Mouse (Mus musculus) layer of hippocampus, postnatal 14 days (tissue): Measurements from ENCODE around the gene H2-Oa. TPM values are rescaled to one million over a fixed set of nuclear protein-coding genes. Genes with fewer than 3 reads are reported as not detected.

Experiments used
- DNase-seq, 2 experiments: peaks; one replicate each; pipeline ENCODE4 v3.0.0; 2021 to 2022; ENCODE audit warnings: low spot score in 2 of 2, mixed read lengths in 1 of 2
- total RNA-seq, 2 experiments: library from RNA; stranded (reverse); gene quantifications; 2 replicates each; pipeline ENCODE4 v1.2.3; 2021

H2-Oa gene
- total RNA-seq, 2 experiments from 2014 or later = not detected

DNA sequence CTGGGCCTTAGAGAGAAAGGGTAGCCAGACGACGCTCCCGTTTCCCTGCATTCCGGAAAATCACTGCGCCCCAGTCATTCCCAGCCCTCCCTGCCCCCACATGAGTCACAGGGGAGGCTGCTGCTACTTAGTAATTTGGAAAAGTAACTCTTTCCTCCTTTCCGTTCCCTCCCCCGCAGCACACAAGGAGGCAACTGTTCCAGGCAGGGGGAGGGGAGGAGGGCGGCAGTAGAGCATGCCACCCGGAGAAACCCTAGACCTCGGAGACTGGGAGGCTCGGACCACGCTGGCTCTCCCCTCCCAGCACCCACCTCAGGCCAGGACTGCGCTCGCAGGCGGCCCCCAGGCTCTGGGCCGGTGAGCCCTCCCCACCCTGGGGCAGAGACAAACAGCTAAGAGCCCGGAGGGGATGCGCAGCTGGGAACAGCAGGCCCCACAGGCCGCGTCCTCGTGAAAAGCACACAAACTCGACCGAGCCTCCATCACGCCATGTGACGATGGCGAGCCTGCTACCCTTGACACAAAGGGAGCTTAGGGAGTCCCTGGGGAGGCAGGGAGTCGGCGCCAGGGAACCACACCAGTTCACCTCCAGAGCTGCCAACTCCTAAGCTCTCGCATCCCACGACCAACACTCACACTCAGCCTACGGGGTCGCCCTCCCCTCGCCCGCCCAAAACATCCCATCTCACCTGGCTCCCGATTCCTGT is 29.2 kb downstream of the H2-Oa start:
- DNase-seq = peak; percentile 86 to 91

- peak in 1 of 2 experiments; percentile 73 for DNase-seq
Observed at GRCm38 (mm10) chr17:34121879-34122187, 29.7 kb downstream of the H2-Oa start.

DNA sequence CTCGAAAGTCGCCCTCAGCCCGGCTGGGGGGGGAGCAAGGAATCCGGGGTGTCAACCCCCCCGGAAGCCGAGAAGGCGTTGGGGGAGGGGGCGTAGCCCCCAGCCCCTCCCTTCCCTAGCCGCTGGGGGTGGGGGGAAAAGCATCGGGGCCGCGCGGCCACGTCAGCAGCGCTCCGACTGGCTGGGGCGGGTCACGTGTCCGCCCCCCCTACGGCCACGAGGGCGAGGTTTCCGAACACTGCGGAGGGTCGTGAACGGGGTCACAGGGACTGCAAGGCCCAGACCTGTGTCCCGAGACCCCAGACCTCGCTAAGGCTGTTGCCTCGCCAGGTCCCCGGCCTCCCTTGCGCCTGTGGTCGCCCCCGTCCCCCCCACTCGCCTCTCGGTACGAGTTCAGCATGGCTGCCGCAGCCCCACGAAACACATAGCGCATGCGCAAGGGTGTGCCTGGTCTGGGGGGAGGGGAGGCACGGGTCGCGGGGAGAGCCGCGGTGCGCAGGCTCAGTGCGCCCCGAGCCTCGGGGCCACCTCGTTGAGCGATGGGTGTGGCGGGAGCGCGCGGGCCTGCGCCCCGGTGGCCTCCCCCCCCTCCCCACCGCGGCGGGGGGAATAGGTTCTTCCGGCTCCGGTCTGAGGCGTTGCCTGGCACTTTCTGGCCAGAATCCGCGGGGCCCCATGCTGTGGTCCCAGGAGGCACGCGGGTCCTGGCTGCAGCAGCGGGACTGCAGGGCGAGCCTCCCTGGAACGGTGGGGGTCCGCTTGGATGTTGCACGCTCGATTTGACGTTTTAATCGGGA is 30.2 kb downstream of the H2-Oa start, which contains the start of gene Brd2:
TSS of gene Brd2 (minus strand) at position 447 of the 797 bp plus-strand sequence.
- peak; percentile 97 to 99 for DNase-seq

DNA sequence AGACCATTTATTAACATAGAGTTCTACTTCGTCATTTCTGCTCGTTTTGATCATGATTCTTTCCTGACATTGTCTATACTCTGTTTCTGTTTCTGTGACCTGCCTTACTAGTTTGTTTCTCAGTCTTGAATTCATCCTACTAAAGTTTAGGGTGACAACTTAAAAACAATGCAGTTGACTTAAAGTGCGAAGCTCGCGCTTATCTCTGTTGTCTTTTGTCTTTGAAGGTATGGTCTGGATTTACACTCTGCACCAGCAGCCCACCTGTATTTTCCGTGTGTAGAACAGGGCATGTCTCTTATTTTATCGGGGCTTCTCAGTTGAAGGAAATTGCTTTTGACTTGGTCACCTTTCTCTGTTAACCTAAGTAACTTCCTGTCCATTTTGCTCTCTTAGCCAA is 31.0 kb downstream of the H2-Oa start:
- DNase-seq = no peak

GRCm38 (mm10) chr17:34123518-34123917 is 31.4 kb downstream of the H2-Oa start:
- DNase-seq = no peak

- no peak for DNase-seq
Observed at GRCm38 (mm10) chr17:34124649-34125048, 32.5 kb downstream of the H2-Oa start.

DNA sequence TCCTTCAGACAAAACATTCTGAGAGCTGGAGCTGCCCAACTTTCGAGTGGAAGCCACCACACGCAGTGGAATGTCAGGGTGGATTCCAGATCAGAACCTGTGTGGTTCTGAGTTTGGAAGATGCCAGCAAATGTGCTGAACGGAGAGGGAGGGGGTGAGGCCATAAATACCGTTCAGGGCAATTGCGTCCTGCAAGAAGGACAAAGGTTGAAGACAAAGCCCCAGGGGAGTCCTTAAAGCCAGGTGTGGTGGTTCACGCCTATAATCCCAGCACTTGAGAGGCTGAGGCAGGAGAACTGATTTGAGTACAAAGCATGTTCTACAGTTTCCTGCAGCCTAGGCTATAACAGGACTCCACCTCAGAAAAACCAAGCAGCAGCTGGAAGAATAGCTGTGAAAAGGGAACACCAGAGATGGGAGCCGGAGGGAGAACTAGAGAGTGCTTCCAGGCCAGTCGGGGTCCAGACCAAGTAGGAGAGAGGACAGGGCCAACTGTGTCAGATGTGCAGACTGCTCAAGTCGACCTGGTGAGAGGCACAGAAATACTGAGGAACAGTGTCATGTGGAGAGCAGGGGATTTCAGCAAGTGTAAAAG is 34.8 kb downstream of the H2-Oa start:
- no peak for DNase-seq

- DNase-seq = no peak
Observed at GRCm38 (mm10) chr17:34127475-34127874, 35.3 kb downstream of the H2-Oa start.

GRCm38 (mm10) chr17:34128264-34128937 is 36.3 kb downstream of the H2-Oa start:
- DNase-seq = no peak

DNA sequence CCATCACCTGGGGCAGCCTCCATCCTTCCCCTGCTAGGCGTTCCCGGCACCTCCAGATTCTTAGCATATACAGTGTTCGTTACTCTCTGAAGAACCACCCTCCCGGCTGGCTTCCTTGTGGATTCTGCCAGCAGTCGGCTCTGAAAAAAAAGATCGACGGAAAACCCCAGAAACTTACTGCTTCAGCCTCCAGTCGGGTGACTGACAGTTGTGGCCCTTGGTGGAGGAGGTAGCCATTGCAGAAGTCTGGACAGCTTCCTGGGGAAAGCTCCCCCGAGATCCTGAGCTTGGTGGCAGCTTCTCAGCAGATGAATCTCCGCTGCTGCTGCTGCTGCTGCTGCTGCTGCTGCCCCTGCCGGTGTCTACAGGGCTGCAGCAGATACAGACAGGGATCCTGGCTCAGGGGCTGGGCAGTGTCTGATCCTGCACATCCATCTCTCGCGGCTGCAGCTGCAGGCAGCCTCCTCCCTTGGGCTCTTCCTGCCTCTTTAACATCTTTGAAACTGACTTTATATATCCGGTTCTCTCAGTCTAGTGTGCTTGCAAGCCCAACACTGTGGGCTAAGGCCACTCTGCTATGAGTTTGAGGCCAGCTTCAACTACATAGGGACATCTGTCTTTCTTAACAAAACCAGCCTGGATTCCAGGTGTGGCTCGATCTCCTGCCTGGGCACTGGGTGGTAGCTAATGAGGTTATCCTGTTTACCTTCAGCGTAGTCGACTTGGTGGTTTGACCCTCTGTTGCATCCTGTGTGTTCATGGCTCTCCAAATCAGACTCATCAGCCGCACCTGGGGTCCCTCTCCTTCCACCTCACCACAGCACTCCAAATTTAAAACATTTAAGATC is 37.0 kb downstream of the H2-Oa start:
- no peak for DNase-seq

- no peak for DNase-seq
Observed at GRCm38 (mm10) chr17:34130073-34130947, 38.2 kb downstream of the H2-Oa start.

GRCm38 (mm10) chr17:34131911-34132310 is 39.8 kb downstream of the H2-Oa start:
- DNase-seq = no peak

GRCm38 (mm10) chr17:34133289-34133688 is 41.1 kb downstream of the H2-Oa start:
- no peak for DNase-seq

DNA sequence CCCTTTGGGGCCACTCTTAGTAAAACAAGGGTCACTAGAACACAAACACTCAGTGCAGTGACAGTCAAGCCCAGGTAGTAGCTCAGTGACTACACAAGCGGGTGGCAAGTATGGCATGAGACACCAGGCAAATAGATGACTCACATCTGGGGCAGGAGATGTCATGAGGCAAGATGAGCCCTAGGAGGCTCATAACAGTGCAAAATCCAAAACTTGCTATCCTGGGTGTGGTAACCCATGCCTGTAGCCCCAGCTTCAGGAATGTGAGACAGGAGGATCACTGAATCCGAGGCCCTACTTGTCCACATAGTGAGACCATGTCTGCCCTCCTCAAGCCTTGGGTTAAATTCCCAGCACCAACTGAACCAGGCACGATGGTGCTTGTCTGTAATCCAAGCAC is 42.3 kb downstream of the H2-Oa start:
- no peak for DNase-seq

GRCm38 (mm10) chr17:34135297-34136224 is 43.4 kb downstream of the H2-Oa start:
- peak; percentile 98 to 99 for DNase-seq

DNA sequence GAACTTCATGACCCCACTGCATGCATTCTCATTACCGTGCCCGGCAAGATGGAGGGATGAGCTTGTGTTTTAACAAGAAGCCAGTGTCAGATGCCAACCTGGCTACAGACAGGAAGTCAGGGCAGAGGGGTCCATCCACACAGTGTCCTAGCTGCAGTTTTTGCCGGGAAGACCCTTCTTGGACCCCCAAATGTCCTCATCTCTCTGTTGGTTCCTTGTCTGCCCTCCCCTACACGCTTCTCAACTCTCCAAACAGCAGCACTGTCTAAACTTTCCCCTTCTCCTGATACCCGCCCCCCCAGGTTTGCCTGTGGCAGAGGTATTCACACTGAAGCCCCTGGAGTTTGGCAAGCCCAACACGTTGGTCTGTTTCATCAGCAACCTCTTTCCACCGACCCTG is 45.5 kb downstream of the H2-Oa start:
- no peak for DNase-seq

DNA sequence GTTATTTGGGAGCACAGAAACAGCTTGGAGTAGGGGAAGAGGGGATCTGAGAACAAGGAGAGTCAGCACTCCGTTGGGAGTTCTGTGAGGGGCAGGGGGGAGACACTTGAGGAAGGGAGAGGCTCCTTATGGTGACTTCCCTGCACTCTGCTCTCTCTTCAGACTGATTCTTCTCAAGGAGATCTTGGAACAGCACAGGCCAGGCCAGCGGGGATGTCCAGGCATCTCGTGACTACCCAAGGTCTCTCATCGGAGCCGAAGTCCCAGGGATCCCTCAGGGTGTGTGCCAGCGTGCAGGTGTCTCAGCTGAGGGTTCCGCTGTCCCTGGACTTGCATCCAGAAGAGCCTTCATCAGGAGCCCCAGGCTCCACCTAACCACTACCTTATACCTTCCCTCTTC is 46.5 kb downstream of the H2-Oa start:
- no peak for DNase-seq

- DNase-seq = peak in 1 of 2 experiments; percentile 19
Observed at GRCm38 (mm10) chr17:34139416-34139815, 47.3 kb downstream of the H2-Oa start.

DNA sequence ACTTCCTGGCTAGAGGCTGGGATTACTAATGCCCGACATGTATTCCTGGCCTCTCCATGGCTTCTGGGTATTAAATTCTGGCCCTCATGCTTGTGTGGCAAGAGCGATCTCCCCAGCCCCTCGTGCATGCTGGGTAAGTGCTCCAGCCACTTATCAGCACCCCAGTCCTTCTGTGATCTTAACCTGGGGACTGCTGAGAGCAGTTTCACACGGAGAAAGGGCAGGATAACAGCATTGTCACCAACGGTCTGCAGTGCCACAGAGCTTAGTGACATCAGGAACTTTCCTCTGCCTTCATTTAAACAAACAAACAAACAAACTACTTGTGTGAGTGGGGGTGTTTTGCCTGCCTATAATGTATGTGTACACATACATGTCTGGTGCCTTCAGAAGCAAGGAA is 48.1 kb downstream of the H2-Oa start:
- no peak for DNase-seq
